Mouse (Mus musculus) testis, adult 2 months (tissue): Measurements from ENCODE around the gene Fam186a.
A peak's percentile ranks its signal among the peaks of the same experiment; 100 is the strongest.

Experiments used
- CTCF ChIP-seq: fragments of 200-500 bp; IDR thresholded peaks from 2 replicates; pipeline ENCODE4 v1.5.1; 2012; ENCODE audit warnings: low read depth, mild to moderate bottlenecking, inconsistent platforms, low read length, moderate library complexity; ENCODE audit not compliant: control insufficient read depth, insufficient read depth, insufficient replicate concordance
- POLR2A ChIP-seq: fragments of 200-500 bp; IDR thresholded peaks from 2 replicates; pipeline ENCODE4 v1.6.1; 2012; ENCODE audit warnings: low read depth, mild to moderate bottlenecking, inconsistent platforms, low read length, moderate library complexity; ENCODE audit not compliant: control insufficient read depth

- TF ChIP-seq CTCF = 0 out of 2 replicates have a peak, but pooled peaks have one; percentile 9
- TF ChIP-seq POLR2A = peak; percentile 95
These were observed 5.6 kb upstream of the Fam186a start for GRCm38 (mm10) chr15:99972361-99972988.
